Mouse (Mus musculus) CH12.LX (cell line): Measurements from ENCODE around the gene Bzw2.

Source experiments
- CTCF ChIP-seq, 2 experiments: IDR thresholded peaks in 1 of 2; conservative IDR thresholded peaks in 1 of 2; 2 replicates each; pipeline ENCODE4 v1.5.1; 2011 to 2012; ENCODE audit warnings: low read depth in 2 of 2, low read length in 2 of 2, improper control_type of control experiment in 1 of 2, inconsistent platforms in 1 of 2, mild to moderate bottlenecking in 1 of 2, moderate library complexity in 1 of 2
- RAD21 ChIP-seq: IDR thresholded peaks from 2 replicates; pipeline ENCODE4 v1.6.1; 2011; ENCODE audit warnings: low read depth, mild to moderate bottlenecking, low read length, improper control_type of control experiment, moderate library complexity
- ZNF384 ChIP-seq: IDR thresholded peaks from 2 replicates; pipeline ENCODE4 v1.6.1; 2012; ENCODE audit warnings: low read depth, low read length, improper control_type of control experiment, inconsistent platforms

DNA sequence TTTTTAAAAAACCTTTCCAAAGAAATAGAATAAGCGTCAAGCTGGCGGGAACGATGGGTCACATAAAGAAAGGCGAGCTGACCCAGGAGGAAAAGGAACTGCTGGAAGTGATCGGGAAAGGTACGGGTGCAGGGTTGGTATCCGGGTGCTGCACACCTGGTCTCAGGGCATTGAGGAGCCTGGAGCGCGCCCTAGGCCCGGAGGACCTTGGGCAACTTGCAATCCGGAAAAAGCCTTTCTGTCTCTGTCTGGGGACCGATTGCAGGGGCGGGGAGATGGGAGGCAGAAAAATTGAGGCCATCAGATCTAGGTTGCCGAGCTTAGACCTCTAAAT is 609 bp downstream of the Bzw2 start:
- no peak for TF ChIP-seq CTCF (conservative IDR thresholded peaks at IDR 0.05 in 1 of 2, IDR thresholded peaks at IDR 0.05 in 1 of 2; ENCODE audit: low read depth in 2 of 2, low read length in 2 of 2)
- no peak for TF ChIP-seq ZNF384
- no peak for TF ChIP-seq RAD21
